Mouse (Mus musculus) gastrocnemius, postnatal 25 days (tissue): Measurements from ENCODE around the gene Rbmxl1. TPM values are rescaled to one million over a fixed set of nuclear protein-coding genes. Genes with fewer than 3 reads are reported as not detected.

ENCODE experiments used
- DNase-seq: peaks from one replicate; pipeline ENCODE4 v3.0.0; 2022
- total RNA-seq, 2 experiments: library from RNA; stranded (reverse); gene quantifications; 1 replicate in 1 of 2; 2 replicates in 1 of 2; pipeline ENCODE4 v1.2.3; 2021

The Rbmxl1 gene
- total RNA-seq, 2 experiments from 2014 or later = 9.6 to 11.8 TPM

DNA sequence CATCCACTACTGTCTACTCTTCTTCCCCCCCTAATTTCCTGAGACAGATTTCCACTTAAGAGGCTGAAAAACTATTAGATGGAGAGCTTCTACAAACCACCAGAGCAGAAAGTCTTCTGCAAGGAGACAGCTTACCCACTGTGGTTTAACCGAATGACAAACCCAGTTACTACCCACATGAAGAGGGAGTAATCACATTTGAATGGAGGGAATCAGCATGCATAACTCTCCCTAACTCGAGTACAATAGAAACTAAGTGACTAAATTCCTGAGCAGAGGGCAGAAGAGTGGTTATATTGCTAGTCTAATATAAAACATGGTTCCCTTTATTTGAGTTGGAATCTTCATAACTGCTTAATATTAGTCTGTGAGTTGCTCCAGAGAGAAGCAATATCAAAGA is 15.7 kb downstream of the Rbmxl1 start:
- no peak for DNase-seq

DNA sequence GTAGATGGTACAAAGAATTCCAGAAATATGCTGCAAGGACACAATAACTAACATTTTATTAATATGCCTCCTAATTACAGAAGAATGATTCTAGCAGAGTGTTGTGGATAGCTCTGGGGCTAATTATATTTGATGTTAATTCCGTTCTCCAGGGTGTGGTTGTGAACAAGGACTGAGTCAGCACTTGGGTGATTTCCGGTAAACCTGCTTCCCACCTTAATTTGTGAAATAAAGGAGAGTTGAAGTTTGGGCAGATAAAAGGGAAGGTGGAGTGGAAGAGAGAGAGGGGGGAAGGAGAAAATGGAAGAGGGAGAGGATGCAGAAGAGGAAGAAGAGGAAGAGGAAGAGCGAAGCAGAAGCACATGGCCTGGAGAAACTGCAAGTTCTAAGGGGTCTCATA is 19.0 kb downstream of the Rbmxl1 start:
- no peak for DNase-seq

DNA sequence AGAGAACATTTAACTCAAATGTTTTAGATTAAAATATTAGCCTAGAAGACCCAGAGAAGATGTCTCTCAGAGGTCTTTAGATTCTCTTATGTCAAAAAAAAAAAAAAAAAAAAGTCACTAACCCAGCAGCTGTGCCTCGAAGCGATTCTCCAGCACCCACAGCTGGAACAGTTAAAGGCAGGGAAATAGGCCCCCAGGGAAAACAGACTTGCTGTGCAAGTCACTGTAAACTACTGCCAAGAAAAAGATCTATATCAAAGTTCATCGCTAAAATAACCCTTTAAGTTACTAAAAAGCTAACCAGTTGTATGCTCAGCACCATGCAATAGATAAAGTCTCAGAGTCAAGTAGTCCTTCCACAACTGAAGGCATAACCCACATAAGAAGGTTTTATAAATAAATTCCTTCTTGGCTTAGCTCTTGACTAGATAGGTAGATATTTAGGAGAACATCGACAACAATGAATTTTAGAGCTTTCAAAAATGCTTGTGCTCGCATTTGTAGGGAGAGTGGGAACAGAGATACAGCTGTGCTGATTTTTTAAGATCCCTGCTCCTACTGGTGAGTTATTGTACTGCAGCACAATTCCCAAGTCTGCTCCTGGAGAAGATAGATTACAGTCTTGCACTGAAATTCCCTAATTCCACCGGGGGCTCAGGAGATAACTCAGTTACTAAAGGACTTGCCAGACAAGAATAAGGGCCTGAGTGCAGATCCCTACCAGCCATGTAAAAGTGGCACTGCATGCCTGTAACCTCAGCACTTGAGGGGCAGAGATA is 31.5 kb downstream of the Rbmxl1 start:
- DNase-seq = no peak

DNA sequence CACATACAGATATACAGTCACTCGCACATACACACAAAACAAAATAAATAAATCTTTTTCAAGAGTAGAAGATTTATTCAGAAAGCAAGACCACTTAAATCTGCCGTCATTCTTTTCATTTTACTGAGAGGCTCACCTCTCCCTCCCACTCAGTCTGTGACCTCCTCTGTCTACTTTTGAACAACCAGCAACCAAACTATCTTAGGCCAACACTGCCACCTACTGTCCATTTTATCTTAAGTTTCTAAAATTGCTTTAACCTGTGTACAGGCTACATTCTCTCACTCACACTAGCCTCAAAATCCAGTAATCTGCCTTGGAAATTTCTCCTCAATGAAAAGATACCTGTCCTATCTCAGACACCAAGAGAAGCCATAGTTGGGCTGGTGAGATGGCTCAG is 40.8 kb downstream of the Rbmxl1 start:
- no peak for DNase-seq

DNA sequence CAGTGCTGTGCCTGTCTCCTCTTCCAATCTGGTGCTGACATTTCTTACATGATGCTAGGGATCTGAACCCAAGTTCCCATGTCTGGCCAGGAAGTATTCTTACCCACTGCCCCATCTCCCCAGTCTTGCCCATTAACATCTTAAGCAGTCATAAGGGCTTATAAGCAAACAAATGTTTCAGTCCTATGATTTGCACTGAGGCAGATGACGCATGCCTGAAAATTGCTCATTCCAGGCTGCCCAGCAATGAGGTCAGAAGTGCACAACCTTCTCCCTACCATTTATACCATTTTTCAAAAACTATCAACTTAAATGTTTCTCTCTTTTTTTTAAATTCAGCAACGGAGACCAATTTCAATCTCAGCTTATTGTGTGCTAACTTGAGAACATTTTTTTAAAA is 44.8 kb downstream of the Rbmxl1 start:
- no peak for DNase-seq

DNA sequence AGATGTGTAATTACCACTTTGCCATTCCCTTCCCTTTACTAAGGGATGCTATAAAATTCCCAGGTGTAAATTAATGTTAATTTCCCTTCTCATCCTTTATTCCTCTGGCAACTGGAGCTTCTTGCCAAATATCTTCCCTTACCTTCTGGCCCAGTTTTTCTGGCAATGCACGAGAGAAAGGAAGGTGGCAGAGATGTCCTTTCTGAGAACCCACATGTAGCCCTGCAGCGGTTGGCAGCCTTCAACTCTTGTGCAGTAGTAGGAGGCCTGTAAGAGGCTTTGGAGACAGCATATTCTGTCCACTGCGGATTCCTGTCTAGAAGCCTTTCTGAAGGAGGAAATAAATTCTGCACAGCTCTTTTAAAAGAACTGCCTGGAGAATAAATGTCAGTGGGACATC is 52.3 kb downstream of the Rbmxl1 start:
- DNase-seq = no peak

Other genes with a start within 250 kb of the Rbmxl1 start
- not detected for gene Pou4f2, start 72.3 kb downstream of the Rbmxl1 start, total RNA-seq
- gene Slc10a7, start 448 bp upstream of the Rbmxl1 start, total RNA-seq = 1 to 10 TPM; 3.5 to 4.6 TPM